Mouse (Mus musculus) testis, postnatal 10 days (tissue): Measurements from ENCODE around the gene Jph2.

Experiments used
- DNase-seq: peaks from one replicate; pipeline ENCODE4 v3.0.0; 2021; ENCODE audit warnings: low spot score

The Jph2 gene

DNA sequence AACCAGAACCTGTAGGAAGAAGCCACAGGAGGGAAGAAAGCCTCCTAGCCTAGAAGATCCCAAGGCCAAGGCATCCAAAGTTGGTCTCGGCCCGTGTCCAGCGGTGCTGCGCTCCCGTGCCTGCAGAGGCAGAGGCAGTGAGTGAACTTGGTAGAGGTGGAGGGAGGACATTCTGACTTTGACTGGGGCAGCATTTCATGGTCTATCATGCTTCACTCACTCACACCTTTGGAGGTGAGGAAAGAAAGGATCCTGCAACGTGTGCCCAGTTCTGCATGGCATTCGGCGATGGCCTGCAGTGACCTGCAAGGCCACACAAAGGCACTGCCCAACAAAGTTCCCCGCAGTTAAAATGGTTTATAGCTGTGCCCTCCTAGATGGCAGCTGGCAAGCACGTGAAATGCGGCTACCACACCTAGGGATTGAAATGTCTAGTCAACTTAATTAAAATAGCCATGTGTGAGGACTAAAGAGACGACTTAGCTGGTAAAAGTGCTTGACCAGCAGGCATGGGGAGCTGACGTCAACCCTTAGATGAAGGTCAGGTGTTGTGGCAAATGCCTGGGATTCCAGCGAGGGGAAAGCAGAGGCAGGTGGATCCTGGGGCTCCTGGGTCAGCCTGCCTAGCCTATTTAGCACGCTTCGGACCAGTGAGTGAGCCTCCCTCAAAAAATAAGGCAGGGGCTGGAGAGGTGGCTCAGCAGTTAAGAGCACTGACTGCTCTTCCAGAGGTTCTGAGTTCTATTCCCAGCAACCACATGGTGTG is 36.8 kb downstream of the Jph2 start:
- no peak for DNase-seq

GRCm38 (mm10) chr2:163359253-163359652 is 38.5 kb downstream of the Jph2 start:
- no peak for DNase-seq

DNA sequence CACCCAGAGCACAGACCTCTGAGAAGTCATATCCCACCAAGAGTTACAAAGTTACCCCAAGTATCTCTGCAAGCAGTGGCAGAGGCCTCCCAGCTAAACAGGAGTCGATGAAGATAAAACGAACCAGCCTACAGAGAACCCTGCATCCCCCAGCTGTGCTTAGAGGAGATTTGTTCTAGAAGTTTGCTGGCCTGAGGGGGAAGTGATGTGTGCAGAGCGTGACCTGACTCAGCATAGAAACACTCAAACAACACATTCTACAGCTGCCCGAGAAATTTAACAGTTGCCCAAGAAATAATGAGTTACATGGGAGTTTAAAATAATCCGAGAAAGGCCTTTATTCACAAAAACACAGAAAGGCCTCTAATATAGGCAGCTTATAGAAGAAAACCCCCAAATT is 39.1 kb downstream of the Jph2 start:
- DNase-seq, result no peak

DNA sequence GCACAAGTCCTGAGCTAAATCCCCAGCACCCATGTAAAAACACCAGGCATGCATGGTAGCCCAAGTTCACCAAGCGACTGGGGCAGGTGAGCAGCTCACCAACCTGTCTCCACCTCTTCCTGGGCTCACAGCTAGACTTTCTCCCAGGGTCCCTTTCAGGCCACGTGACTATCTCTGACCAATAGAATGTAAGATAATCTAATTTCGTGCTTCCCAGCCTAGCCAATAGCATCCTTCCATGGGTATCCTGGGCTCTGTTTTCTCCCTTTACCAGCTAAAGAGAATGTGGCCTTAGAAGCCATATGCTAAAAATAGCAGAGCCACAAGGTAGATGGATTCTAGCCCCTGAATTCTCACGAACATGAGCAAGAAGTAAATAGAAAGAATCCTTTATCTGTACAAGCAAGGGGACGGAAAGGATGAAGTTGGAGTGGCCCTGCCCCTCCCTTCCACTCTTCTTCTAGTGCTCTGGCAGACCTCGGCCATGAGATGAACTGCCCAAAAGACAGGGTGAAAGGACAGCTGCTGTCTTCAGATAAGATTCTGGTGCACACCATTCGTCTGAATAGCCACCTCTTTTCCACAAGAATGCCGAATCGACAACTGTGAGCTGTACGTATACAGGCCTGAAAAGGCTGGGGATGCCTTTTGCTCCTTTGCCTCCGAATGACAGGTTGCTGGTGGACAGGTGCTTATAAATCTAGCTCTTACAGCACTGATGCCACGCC is 41.5 kb downstream of the Jph2 start:
- no peak for DNase-seq

DNA sequence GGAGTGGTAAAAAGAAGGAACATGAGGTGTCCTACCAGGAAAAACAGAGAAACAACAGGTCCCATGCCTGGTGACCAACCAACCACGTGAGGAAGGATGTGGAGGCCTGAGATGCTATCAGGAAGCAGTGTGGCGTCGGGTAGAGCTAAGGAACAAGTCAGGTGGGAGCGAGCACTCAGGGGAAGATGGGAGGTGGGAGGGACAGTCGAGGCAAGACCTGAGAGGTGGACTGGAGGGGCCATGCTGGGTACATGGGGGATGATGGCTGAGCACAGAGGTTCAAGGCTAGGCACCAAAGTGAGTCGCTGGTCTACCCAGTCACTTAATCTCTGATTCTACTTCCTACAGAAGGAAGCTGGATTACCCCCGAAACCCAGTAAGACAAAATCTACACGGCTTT is 42.1 kb downstream of the Jph2 start:
- no peak for DNase-seq

DNA sequence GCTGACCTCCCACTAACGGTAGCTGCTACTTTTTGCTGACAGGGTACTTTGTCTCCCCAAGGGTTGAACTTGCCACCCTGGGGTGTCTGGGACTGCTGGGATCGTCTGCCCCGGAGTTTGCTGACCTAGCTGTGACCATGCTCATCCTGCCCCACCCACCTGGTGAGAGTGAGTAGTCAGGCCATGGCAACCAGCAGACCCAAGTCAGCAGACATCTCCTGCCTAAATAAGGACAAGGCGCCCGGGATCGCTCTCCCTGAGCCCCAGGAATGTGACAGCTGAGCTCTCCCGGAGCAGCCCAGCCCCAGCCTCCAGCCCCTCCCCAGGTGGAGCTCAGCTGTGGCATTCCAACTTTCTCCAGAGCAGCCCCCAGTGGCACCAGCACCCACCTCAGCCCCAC is 44.1 kb downstream of the Jph2 start:
- no peak for DNase-seq

GRCm38 (mm10) chr2:163350443-163350842 is 47.4 kb downstream of the Jph2 start:
- DNase-seq, result no peak

GRCm38 (mm10) chr2:163349411-163349810 is 48.4 kb downstream of the Jph2 start:
- no peak for DNase-seq

- DNase-seq, result no peak
These were observed 49.1 kb downstream of the Jph2 start for GRCm38 (mm10) chr2:163348677-163349076.

GRCm38 (mm10) chr2:163347517-163348184 is 50.1 kb downstream of the Jph2 start:
- DNase-seq, result no peak

GRCm38 (mm10) chr2:163346497-163346896 is 51.3 kb downstream of the Jph2 start:
- no peak for DNase-seq

DNA sequence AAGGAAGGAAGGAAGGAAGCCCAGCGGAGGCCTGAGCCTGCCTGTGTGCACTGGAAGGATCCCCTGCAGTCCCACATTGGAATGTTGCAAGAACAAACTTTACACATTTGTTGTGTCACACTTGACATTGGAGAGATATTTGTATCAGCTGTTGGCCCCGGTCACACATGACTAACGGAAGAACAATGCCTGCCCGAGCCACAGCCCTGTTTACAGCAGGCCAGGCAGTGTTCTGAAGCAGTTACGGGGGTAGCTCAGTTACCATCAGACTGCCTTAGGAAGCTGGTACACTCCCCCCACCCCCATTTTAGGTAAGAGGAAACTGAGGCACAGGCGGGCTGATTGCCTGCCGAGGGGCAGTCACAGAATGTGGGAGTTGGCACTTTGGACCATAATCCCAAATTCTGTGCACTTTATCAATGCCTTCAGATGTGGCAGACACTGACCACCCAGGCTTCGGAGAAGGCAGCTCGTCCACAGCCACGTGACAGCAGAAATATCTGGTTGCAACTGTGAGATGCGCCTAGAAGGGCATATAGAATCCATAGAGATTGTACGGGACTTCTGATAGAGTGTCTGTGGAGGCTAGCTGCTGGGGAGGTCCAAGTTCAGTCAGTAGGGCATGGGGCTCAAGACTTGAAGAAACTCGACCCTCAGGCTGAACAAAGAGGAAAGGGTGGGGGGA is 52.7 kb downstream of the Jph2 start:
- no peak for DNase-seq

DNA sequence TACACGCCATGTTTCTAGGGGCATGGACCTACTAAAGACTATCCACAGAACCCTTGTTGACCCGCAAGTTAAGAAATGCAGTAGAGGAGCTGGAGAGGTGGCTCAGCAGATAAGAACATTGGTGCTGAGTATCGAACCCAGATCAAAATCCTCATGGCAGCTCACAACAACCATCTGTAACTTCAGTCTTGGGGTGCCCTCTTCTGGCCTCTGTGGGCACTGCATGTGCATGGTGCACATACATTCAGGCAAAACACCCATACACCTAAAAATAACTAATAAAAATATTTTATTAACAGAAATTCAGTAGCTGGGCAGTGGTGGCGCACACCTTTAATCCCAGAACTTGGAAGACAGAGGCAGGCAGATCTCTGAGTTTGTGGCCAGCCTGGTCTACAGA is 54.1 kb downstream of the Jph2 start:
- DNase-seq, result peak; percentile 58

DNA sequence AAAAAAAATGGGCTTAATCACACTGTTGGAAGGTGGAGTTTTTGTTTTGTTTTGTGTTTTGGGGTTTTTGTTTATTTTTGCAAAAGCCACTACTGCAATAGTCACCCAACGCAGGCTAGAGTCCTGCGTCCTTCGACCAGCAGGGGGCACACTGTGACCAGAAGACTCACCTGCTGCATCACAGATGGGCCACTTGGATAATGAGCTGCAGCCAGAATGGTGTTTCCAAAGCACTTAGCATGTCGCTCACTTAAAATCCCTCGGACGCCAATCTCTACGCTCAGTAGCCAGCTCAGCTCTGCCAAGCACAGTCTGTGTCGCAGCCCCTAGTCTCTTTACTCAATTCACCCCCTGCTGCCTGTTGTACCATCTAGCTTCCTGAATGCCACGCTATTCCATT is 57.5 kb downstream of the Jph2 start:
- DNase-seq, result peak; percentile 87

- DNase-seq, result no peak
These were observed 65.3 kb downstream of the Jph2 start for GRCm38 (mm10) chr2:163332368-163333055.

DNA sequence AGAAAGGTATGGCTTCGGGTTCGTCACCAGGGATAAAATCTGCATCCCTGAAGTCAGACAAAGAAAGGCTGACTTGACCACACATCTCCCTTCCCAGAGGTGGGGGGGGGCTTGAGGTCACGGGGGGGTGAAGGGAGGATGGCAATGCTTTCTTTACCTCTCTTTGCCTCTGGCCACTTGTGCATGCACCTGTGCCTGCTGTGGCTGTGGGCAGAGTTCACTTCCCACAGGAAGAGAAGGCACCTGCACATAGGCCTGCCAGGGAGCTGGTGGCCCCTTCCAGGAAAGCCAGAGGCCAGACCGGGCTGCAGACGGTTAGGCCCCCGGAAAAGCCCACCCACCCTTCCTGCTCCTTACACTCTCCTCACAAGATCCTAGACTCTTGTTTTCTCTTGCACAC is 66.4 kb downstream of the Jph2 start:
- DNase-seq, result no peak

DNA sequence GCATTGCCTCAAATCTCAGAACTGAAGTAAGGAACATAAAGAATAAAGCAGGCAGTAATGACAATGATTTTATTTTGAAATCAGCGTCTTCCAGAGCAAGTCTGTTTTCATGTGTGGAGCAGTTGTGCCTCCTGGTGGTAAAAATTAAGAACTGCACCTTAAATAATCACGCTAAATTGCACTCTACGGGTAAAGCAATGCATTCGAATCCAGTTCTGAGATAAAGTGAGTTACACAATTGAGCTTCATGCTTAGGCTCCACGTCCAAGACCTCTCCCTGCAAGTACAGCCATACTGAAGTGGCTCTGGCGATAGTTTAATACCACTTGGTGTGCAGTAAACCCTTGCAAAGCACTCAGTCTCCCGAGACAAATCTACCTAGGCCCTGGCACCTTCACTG is 67.1 kb downstream of the Jph2 start:
- no peak for DNase-seq

GRCm38 (mm10) chr2:163323163-163323562 is 74.6 kb downstream of the Jph2 start:
- no peak for DNase-seq

GRCm38 (mm10) chr2:163318777-163319176 is 79.0 kb downstream of the Jph2 start:
- no peak for DNase-seq

DNA sequence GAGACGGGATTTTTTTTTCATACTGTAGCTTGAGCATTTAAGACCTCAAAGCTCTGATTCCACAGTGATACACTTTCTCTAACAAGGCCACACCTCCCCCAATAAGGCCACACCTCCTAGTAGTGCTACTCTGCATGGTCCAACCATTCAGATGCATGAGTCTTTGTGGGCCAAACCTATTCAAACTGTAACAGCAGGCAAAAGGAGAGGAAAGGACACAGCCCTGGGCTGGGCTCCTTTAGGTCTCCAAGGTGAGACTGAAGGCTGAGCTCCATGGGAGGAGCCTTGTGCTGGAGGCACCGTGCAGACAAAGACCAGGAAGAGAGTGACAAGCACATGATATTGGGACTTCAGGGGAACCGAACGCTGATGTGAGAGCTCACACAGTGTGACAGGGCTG is 80.5 kb downstream of the Jph2 start:
- DNase-seq, result no peak

- no peak for DNase-seq
These were observed 87.6 kb downstream of the Jph2 start for GRCm38 (mm10) chr2:163310163-163310688.

DNA sequence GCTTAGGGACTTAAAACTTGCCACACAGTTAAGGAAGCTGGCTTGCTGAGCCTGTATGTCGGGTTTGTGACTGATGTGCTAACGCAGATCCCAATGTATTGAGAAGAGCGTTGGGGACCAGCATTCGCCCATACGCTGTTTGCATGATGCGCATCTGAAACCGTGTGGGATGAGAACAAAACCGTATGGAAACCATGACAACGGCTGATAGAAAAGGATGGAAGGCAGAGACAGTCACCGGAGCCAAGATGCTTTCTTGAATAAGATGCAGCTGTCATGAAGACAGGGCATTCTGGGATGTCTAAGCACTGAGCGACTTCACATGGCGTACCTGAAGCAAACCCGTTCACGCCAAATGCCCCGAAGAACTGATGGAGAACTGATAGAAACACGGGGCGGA is 88.4 kb downstream of the Jph2 start:
- no peak for DNase-seq
